Mouse (Mus musculus) testis, postnatal 10 days (tissue): ENCODE data around the gene Ctf1.
A peak's percentile ranks its signal among the peaks of the same experiment; 100 is the strongest.

Source experiments
- DNase-seq: peaks from one replicate; pipeline ENCODE4 v3.0.0; 2021; ENCODE audit warnings: low spot score

The Ctf1 gene

DNA sequence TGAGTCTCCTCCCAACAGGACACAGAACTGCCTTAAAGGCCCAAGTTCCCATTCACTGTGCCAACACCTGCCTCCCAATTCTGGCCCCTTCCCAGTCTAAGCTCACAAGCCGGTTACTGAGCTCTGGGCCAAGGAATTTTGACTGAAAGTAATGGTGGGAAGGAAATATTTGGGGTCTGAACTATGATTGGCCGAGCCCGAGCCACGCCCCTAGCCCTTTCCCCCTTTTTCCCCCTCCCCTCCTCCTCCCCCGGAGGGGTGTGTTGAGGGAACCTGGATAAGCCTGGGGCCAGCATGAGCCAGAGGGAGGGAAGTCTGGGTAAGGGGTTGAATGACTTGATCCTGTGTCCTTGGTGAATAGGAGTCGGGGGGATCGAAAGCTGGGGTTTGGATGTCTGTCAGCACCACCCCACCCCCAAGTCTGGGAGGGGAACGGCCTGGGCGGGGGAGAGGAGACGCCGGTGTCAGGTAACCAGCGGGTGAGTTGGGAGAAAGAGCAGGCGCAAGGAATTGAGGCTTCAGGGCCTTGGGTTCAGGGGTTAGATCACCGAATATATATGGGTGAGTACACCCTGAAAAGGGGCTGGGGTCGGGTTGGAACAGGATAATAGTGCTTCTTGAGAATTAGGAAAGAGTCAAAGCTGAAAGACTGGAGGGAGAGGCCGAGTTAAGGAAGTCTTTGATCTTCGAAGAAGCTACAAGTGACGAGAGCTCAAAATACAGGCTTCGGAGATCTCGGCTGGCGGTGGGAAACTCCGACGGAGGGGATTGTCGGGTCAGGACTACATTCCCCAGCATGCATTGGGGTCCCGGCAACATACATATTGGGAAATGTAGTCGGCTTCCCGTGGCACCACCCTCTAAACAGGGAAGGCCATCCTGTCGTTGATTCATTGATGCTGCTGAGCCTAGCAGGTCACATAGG is at the start of gene Ctf1:
Gene Ctf1, plus strand, starts transcription at position 276 of the 925 bp plus-strand sequence.
- peak; percentile 86 for DNase-seq

- DNase-seq = no peak
Measured at GRCm38 (mm10) chr7:127662926-127663325, 49.6 kb upstream of the Ctf1 start.

- no peak for DNase-seq
Measured at GRCm38 (mm10) chr7:127666066-127666654, 46.4 kb upstream of the Ctf1 start.

GRCm38 (mm10) chr7:127666679-127667078 is 45.9 kb upstream of the Ctf1 start:
- no peak for DNase-seq

- no peak for DNase-seq
Measured at GRCm38 (mm10) chr7:127667171-127667570, 45.4 kb upstream of the Ctf1 start.

GRCm38 (mm10) chr7:127671880-127672774 is 40.4 kb upstream of the Ctf1 start:
- DNase-seq = no peak

- no peak for DNase-seq
Measured at GRCm38 (mm10) chr7:127672776-127673175, 39.8 kb upstream of the Ctf1 start.

DNA sequence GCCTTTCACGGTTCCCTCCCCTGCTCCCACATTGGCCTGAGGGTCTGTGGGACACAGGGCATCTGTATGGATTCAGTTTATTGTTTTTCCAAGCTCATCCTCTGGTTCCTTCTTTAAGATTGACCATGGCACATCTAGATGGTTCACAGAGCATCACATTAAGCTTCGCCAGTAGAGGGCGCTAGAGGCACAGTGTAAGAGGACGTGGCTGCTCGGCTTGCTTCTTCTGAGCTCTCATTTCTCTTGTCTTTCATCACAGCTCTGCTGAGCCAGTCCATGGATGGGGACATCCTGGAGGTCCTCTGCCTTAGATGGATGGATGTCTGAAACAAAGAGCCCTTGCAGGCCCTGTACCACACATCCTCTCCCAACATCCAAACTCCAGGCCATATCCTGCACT is 37.6 kb upstream of the Ctf1 start:
- peak; percentile 94 for DNase-seq

GRCm38 (mm10) chr7:127675391-127675811 is 37.1 kb upstream of the Ctf1 start:
- no peak for DNase-seq

DNA sequence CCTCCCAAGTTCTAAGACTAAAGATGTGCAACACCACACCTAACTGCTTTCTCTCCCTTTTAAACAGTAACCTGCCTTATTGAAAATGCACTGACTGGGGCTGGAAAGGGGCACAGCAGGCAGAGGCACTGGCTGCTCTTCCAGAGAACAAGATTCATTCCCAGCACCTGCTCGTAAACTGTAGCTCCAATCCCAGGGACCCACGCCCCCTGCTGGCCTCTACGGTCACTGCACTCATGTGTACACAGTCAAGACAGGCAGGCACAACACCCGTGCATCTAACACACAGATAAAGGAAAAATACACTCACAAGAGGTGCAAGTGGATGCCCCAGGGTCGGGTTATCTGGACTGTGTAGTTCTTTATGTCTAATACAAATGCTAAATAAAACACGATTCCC is 35.5 kb upstream of the Ctf1 start:
- DNase-seq = peak; percentile 81

DNA sequence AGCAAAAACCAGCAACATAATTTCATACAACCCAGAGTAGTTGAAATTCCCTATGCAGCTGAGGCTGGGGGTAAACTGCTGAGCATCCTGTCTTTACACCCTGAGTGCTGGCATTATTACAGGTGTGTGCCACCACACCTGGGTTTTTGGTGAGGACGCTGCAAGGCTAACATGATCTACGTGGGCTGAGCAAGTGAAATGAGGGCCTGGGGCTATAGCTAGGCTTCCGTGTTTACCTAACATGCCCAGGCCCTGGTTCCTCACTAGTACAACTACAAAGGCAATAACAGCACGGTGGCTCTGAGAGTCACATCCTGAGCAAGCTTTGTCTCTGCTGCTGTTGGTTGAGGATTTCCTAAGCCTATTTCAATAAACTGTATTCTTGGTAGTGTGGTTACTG is 34.9 kb upstream of the Ctf1 start:
- DNase-seq = no peak

GRCm38 (mm10) chr7:127678811-127679210 is 33.7 kb upstream of the Ctf1 start:
- DNase-seq = no peak

DNA sequence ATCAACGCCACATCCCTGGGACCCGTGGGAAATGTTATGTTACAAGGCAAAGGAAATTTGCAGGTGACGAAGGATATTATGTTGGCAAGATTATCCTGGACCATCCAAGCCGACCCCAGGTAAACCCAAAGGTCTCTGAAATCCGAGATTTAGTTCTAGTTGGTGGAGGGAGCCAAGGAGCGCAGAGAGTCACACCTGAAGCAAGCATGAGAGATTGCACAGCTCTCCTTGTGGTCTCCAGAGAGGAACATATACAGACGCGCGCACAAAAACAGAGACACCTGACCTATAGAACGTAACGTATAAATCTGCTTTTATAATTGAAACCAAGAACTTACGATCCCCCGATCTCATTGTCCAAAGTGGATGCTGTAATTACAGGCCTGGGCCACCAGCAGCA is 32.0 kb upstream of the Ctf1 start:
- DNase-seq = no peak

DNA sequence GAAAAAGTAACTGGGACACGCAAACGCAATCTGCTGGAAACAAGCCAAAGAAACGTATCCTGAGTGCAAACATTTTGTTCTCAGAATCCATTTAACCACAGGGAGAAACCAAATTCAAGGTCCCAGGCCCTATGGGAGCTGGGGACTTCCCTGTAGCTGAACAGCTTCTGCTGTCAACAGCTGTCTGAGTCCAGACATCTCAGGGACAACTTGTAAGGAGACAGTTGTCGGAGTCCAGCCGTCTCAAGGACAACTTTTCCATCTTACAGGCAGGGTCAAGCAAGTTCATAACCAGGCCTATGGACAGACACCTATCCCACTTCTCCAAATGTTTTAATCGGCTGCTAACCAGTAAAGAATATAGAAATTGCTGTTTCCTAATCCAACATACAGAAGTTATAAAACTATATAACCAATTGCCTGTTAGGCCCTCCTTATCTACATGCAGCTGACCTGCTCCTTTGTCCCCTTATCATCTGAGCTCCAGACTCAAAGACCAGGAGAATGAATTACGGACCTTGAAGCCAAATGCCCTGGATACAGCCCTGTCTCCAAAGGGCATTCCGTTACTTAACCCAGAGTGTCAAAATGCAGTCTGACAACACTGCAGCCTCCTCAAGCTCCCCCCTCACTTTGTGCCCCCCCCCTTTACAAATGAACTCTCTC is 30.5 kb upstream of the Ctf1 start:
- DNase-seq = peak; percentile 41

- DNase-seq = no peak
Measured at GRCm38 (mm10) chr7:127685304-127686018, 27.1 kb upstream of the Ctf1 start.

GRCm38 (mm10) chr7:127686740-127687449 is 25.6 kb upstream of the Ctf1 start:
- no peak for DNase-seq

- no peak for DNase-seq
Measured at GRCm38 (mm10) chr7:127688935-127689334, 23.6 kb upstream of the Ctf1 start.

GRCm38 (mm10) chr7:127689626-127690280 is 22.8 kb upstream of the Ctf1 start:
- peak; percentile 52 for DNase-seq

DNA sequence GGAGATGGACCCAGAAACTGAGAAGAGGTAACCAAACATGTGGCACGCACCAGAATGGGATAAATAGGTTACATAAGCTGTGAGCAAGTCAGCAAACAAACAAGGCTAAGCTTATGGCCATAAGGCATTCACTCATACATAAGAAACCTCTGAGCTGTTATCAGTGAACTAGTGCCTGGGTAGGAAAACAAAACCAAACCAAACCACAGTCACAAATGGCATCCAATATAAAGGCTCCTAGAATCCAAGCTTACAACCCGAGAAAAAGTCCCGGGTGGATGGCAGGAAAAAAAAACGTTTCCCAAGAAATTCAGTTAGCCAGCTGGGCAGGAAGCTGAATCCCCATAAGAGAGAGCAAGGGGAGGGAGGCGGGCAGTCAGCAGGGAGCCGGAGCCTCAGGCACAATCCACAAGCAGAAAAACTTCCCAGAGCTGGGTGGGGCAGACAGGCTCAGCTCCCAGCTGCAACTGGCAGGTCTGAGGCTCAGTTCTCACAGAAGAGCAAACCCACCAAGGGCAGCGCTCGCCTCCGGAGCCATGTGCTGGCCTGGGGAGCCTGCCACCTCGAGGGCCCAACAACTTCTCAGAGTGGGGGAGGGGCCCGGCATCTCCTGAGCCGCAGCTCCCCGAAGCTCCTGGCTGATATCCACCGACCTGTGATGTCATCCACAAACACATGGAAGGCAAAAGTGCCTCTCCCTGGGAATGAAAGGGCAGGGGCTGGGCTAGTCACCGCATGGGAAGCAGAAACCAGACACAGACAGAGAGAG is 21.1 kb upstream of the Ctf1 start:
- DNase-seq = peak; percentile 88
